Mouse (Mus musculus) kidney, adult 2 months (tissue): ENCODE data around the gene Bcas3. TPM values are rescaled to one million over a fixed set of nuclear protein-coding genes. Genes with fewer than 3 reads are reported as not detected.

ENCODE experiments used
- DNase-seq: peaks from one replicate; pipeline ENCODE4 v3.0.0; 2021
- H3K27ac ChIP-seq: fragments of 200-500 bp; 2 replicates; pipeline ENCODE4 v1.5.1; 2012; ENCODE audit warnings: low read depth, low read length, control low read depth, inconsistent platforms; ENCODE audit not compliant: insufficient read depth
- H3K27me3 ChIP-seq: fragments of 200-500 bp; replicated peaks from 2 replicates; pipeline ENCODE4 v1.6.1; 2012; ENCODE audit warnings: mild to moderate bottlenecking, moderate library complexity, low read length, inconsistent platforms; ENCODE audit not compliant: control insufficient read depth, insufficient read depth
- H3K36me3 ChIP-seq: fragments of 200-500 bp; 2 replicates; pipeline ENCODE4 v1.6.1; 2012; ENCODE audit warnings: mild to moderate bottlenecking, moderate library complexity, low read length, inconsistent platforms; ENCODE audit not compliant: control insufficient read depth, insufficient read depth
- H3K4me1 ChIP-seq: fragments of 200-500 bp; 2 replicates; pipeline ENCODE4 v1.6.1; 2011; ENCODE audit warnings: low read length; ENCODE audit not compliant: control insufficient read depth, insufficient read depth
- H3K4me3 ChIP-seq: fragments of 200-500 bp; 2 replicates; pipeline ENCODE4 v1.5.1; 2011; ENCODE audit warnings: mild to moderate bottlenecking, low read depth, low read length, control low read depth; ENCODE audit not compliant: insufficient read depth
- CTCF ChIP-seq: fragments of 200-500 bp; conservative IDR thresholded peaks from 2 replicates; pipeline ENCODE4 v1.5.1; 2011; ENCODE audit warnings: low read depth, mild to moderate bottlenecking, control low read depth, low read length, moderate library complexity, mixed read lengths; ENCODE audit not compliant: insufficient read depth, insufficient read length
- POLR2A ChIP-seq: fragments of 200-500 bp; IDR thresholded peaks from one replicate; pipeline ENCODE4 v1.6.1; 2011; ENCODE audit warnings: low read depth, low read length, control low read depth
- WGBS: fragments of 180-500 bp; shearing (Covaris S2); methylation state at CpG from one replicate; pipeline ENCODE4 v1.1.7; 2018; 5-methylcytosine and 5-hydroxymethylcytosine counted together
- polyA plus RNA-seq: library from polyadenylated mRNA; depleted of rRNA; stranded (reverse); fragments of >200 nt; gene quantifications from 2 replicates; pipeline ENCODE4 v1.2.3, GENCODE M21; 2012

Gene Bcas3
- polyA plus RNA-seq, 1 experiment: 47.3 TPM

DNA sequence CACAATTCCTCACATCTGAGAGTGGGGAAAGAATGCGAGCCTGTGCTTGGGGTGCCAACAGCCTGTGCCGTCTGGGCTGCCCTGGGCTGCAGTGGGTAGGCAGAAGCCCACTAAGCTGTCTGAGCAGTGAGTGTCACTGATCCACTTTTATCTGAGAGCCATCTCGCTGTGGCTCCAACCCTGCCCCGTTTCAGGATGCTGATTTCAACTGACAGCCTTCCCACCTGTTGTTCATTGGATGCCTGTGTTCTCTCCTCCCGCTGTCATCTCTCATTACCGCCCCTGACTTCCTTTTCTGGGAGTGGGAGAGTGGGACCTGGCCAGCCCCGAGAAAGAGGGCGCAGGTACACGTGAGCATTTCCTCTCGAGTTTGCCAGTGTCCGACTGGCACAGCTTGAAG, 398.2 kb downstream of the Bcas3 start:
- no peak for DNase-seq
- H3K36me3 ChIP-seq: no peaks in the 10 kb centered on the region
- H3K27me3 ChIP-seq: no peaks in the 10 kb centered on the region
- 64% methylated on average over 11 of the region's 11 CpGs for WGBS
- H3K4me3 ChIP-seq: no peak overlapping the region
- H3K27ac ChIP-seq: no peak overlapping the region
- TF ChIP-seq POLR2A (no peak), CTCF (no peak)
- H3K4me1 ChIP-seq: no peaks in the 10 kb centered on the region

DNA sequence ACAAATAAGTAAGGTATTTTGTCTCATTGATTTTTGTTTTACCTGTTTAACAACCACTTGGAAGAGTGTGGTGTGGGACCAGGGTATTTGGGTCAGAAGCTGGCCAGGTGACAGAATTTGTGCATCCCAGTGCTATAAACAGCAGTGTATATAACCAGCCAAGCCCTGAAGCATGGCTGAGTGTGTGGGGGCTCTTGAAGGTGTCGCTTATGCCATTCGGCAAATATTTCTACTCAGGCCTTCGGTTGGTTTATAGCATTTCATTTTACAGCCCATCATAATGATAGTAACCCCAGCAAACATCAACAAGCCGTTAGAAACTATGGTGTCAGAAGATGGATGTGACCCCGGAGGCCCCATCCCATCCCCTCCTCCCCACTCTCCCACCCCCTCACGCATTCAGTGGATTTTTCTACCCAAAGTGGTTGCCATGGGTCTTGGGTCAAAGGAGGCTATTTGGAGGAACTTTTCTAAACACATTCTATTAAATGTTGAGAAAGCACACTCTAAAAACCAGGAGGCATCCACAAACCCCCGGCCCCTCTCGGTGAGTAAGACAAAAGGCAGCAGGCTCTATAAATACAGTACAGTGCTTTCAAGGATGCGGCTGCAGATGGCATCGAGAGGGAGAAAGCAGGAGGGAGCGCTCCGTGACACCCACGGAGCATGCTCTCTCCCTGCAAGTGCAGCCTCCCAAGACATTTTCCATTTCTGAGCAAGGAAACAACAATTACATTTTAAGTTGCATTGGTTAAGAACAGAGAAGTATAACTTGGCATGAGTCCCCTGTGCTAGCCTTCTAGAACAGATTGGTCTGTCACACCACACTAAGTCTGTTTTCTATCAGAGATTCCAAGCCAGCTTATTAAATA, 401.9 kb downstream of the Bcas3 start:
- TF ChIP-seq POLR2A (no peak), CTCF (no peak)
- no peaks in the 10 kb centered on the region for H3K36me3 ChIP-seq
- DNase-seq: no peak
- H3K4me1 ChIP-seq: no peaks in the 10 kb centered on the region
- no peak overlapping the region for H3K27ac ChIP-seq
- WGBS: 82% methylated on average over 13 of the region's 13 CpGs
- no peaks in the 10 kb centered on the region for H3K27me3 ChIP-seq
- no peak overlapping the region for H3K4me3 ChIP-seq

- no peak for TF ChIP-seq CTCF
- TF ChIP-seq POLR2A: no peak
- Histone ChIP-seq H3K4me1 (0 out of 2 replicates have a peak, but pooled peaks cover under 1% of the 10 kb centered on the region), H3K27ac (no peak overlapping the region), H3K4me3 (no peak overlapping the region), H3K27me3 (no peaks in the 10 kb centered on the region), H3K36me3 (no peaks in the 10 kb centered on the region)
- 91% methylated on average over 2 of the region's 2 CpGs for WGBS
- DNase-seq: no peak
Observed at GRCm38 (mm10) chr11:85755503-85756044, 402.6 kb downstream of the Bcas3 start.

DNA sequence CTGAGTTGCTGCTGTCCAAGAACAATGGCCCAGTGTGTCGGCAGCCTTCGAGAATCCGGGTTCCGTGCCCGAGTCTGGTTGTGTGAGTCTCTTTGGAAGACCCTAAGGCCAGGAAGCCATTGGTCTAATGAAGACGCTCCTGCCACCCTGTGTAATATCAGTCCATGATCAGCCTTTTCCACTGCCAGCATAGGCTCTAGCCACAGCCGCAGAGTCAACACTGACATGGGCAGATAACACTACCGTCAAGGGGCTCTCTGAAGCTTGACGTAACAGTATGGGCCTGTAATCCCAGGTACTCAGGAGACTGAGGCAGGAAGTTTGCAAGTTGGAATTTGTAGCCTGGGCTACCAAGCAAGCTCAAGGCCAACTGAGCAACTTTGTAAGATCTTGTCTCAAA, 405.9 kb downstream of the Bcas3 start:
- H3K27me3 ChIP-seq: no peaks in the 10 kb centered on the region
- DNase-seq: no peak
- H3K4me1 ChIP-seq: peaks cover 8% of the 10 kb centered on the region; the same call in 1 of the 2 replicates
- TF ChIP-seq CTCF (no peak), POLR2A (no peak)
- WGBS: 97% methylated on average over 9 of the region's 9 CpGs
- no peak overlapping the region for H3K27ac ChIP-seq
- H3K36me3 ChIP-seq: no peaks in the 10 kb centered on the region
- no peak overlapping the region for H3K4me3 ChIP-seq

- H3K36me3 ChIP-seq: no peaks in the 10 kb centered on the region
- H3K4me3 ChIP-seq: no peak overlapping the region
- H3K27me3 ChIP-seq: no peaks in the 10 kb centered on the region
- peak; percentile 6 for DNase-seq
- no peak for TF ChIP-seq POLR2A
- TF ChIP-seq CTCF: no peak
- H3K27ac ChIP-seq: no peak overlapping the region
- WGBS: 78% methylated on average over 14 of the region's 14 CpGs
- peaks cover 11% of the 10 kb centered on the region; the same call in 1 of the 2 replicates for H3K4me1 ChIP-seq
Observed at GRCm38 (mm10) chr11:85759634-85760439, 406.9 kb downstream of the Bcas3 start.

DNA sequence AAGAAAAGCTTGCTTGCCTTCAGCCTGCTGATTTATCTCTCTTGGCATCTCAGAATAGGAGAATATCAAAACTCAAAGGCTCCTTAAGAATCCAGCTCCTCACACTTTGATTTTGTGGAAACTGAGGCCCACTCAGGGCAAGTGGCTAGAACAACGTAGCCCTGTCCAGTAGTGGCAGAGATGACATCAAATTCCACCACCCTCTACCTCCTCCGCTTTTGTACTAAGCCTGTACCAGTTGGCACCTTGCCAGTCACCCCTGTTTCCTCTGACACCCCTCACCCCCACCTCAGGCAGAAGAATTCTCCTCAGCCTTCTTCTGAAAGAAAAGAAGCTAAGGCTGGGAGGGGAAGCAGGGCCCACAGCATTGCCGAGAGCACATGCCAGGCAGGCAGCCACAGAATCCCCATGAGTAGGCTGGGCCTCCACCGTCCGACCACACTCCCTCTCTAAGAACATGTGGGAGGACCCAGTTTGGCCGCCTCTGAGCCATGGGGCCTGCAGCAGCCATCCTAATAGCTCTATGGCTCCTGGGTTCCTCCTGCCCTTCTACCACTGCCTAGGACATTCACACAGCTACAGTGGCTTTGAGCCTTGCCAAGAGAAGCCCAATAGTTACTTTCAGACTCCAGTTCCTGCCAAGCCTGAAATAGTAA, 407.6 kb downstream of the Bcas3 start:
- TF ChIP-seq CTCF (no peak), POLR2A (no peak)
- H3K27ac ChIP-seq: no peak overlapping the region
- DNase-seq: peak; percentile 22
- H3K36me3 ChIP-seq: no peaks in the 10 kb centered on the region
- no peaks in the 10 kb centered on the region for H3K27me3 ChIP-seq
- no peak overlapping the region for H3K4me3 ChIP-seq
- peaks cover 11% of the 10 kb centered on the region; the same call in 1 of the 2 replicates for H3K4me1 ChIP-seq
- WGBS: 57% methylated on average over 6 of the region's 6 CpGs
